19 mouse cellular contexts compared by ENCODE assay signal in genomic region chr11:121542471-121542870, GRCm38 (mm10). TPM values are rescaled to one million over a fixed set of nuclear protein-coding genes. Genes with fewer than 3 reads are reported as not detected.
A peak's percentile ranks its signal among the peaks of the same experiment; 100 is the strongest.
DNase-seq lines count a peak whose midpoint lies in the region; ATAC-seq lines count a peak whose summit lies in the region.
"Had no signal": no experiment of that assay in that cellular context is flagged by ENCODE, and none has a peak within 500 bp of the region (broad histone marks: within the 10 kb centered on the region; RNA-seq: fewer than 3 reads in every experiment).

No protein-coding gene starts in this region.

- H3K4me3 ChIP-seq in forebrain, embryonic 10.5 days, result no peak overlapping the region
- H3K4me3 ChIP-seq in forebrain, embryonic 15.5 days, result no peak overlapping the region
- no peak overlapping the region for H3K4me3 ChIP-seq in liver, embryonic 13.5 days (replicated peaks)
- H3K4me3 ChIP-seq: embryonic facial prominence, embryonic 12.5 days; heart, embryonic 10.5 days; heart, embryonic 15.5 days; hindbrain, embryonic 13.5 days had no signal

- 89% methylated on average over 4 of the region's 4 CpGs for WGBS in forebrain, embryonic 10.5 days
- WGBS in forebrain, embryonic 15.5 days, result 94% methylated on average over 4 of the region's 4 CpGs
- 82% methylated on average over 4 of the region's 4 CpGs for WGBS in liver, embryonic 13.5 days (ENCODE audit: insufficient replicate concordance)

- no peak overlapping the region for H3K4me2 ChIP-seq in forebrain, embryonic 15.5 days (replicated peaks)
- H3K4me2 ChIP-seq in liver, embryonic 13.5 days, result no peak overlapping the region; the same call in 1 of the 2 replicates
- H3K4me2 ChIP-seq: embryonic facial prominence, embryonic 12.5 days; heart, embryonic 15.5 days; hindbrain, embryonic 13.5 days had no signal

- peaks cover 26% of the 10 kb centered on the region for H3K36me3 ChIP-seq in forebrain, embryonic 10.5 days (replicated peaks)
- no peaks in the 10 kb centered on the region for H3K36me3 ChIP-seq in forebrain, embryonic 15.5 days
- H3K36me3 ChIP-seq in liver, embryonic 13.5 days, result peaks cover 24% of the 10 kb centered on the region
- H3K36me3 ChIP-seq: heart, embryonic 15.5 days had no signal

- no peak overlapping the region for H3K9ac ChIP-seq in forebrain, embryonic 15.5 days (replicated peaks)
- peak overlapping the region; percentile 69 for H3K9ac ChIP-seq in liver, embryonic 13.5 days
- H3K9ac ChIP-seq: embryonic facial prominence, embryonic 12.5 days; heart, embryonic 15.5 days; hindbrain, embryonic 13.5 days had no signal

- no peaks in the 10 kb centered on the region for H3K9me3 ChIP-seq in forebrain, embryonic 10.5 days
- H3K9me3 ChIP-seq in forebrain, embryonic 15.5 days, result no peaks in the 10 kb centered on the region
- no peaks in the 10 kb centered on the region for H3K9me3 ChIP-seq in liver, embryonic 13.5 days (replicated peaks)
- H3K9me3 ChIP-seq: embryonic facial prominence, embryonic 12.5 days; heart, embryonic 10.5 days; heart, embryonic 15.5 days; hindbrain, embryonic 13.5 days had no signal

- no peaks in the 10 kb centered on the region for H3K4me1 ChIP-seq in forebrain, embryonic 10.5 days
- H3K4me1 ChIP-seq in forebrain, embryonic 15.5 days, result no peaks in the 10 kb centered on the region
- H3K4me1 ChIP-seq in liver, embryonic 13.5 days (replicated peaks), result peaks cover 60% of the 10 kb centered on the region
- H3K4me1 ChIP-seq: hindbrain, embryonic 13.5 days had no signal

- H3K27me3 ChIP-seq in forebrain, embryonic 10.5 days (ENCODE audit: poor library complexity, severe bottlenecking), result no peaks in the 10 kb centered on the region
- no peaks in the 10 kb centered on the region for H3K27me3 ChIP-seq in forebrain, embryonic 15.5 days
- H3K27me3 ChIP-seq in liver, embryonic 13.5 days, result no peaks in the 10 kb centered on the region
- H3K27me3 ChIP-seq: embryonic facial prominence, embryonic 12.5 days; heart, embryonic 15.5 days; hindbrain, embryonic 13.5 days had no signal

- no peak for ATAC-seq in forebrain, embryonic 15.5 days (replicated peaks)
- ATAC-seq in liver, embryonic 13.5 days (ENCODE audit: low read depth), result no peak
- no peak for ATAC-seq in cerebellum, adult (ENCODE audit: insufficient number of reproducible peaks, low FRiP score, low TSS enrichment)
- ATAC-seq: forebrain, embryonic 14.5 days; hindbrain, postnatal 0 days had no signal

- DNase-seq in forebrain, embryonic 10.5 days (ENCODE audit: extremely low spot score, low spot score), result no peak
- DNase-seq in liver, embryonic 13.5 days, result no peak
- no peak for DNase-seq in liver
- DNase-seq in adrenal gland, postnatal 10 days, result peak; percentile 67
- peak; percentile 43 to 70 for DNase-seq in adrenal gland, postnatal 36 days
- DNase-seq in urinary bladder, postnatal 36 days (ENCODE audit: low spot score in 2 of 2), result no peak
- DNase-seq: cerebellum, postnatal 10 days; gastrocnemius, postnatal 36 days; heart, adult 11 months; heart, postnatal 14 days had no signal

- 0 out of 2 replicates have a peak overlapping the region, but pooled peaks have one; percentile 40 for H3K27ac ChIP-seq in forebrain, embryonic 10.5 days
- H3K27ac ChIP-seq in forebrain, embryonic 15.5 days (replicated peaks), result no peak overlapping the region
- H3K27ac ChIP-seq in liver, embryonic 13.5 days, result peak overlapping the region; percentile 97
- H3K27ac ChIP-seq: embryonic facial prominence, embryonic 12.5 days; heart, embryonic 15.5 days; hindbrain, embryonic 13.5 days; hindbrain, postnatal 0 days had no signal

RNA-seq across cellular contexts. Expression of gene Zfp750, which starts 23.3 kb away (rescaled TPM):
- polyA plus RNA-seq in forebrain, embryonic 10.5 days (2016; fragmentation: Nextera tagmentation; extraction: Ambion mirVana), result 0.49 and 0.69 TPM in 2 replicates
- 0.41 and 0.45 TPM in 2 replicates for polyA plus RNA-seq in forebrain, embryonic 15.5 days (2015; fragmentation: Nextera tagmentation; extraction: Ambion mirVana)
- polyA plus RNA-seq in liver, embryonic 13.5 days (2015; fragmentation: Nextera tagmentation; extraction: Ambion mirVana), result 0.22 and 0.30 TPM in 2 replicates
- 1 to 10 TPM in 1 of 2 experiments, under 1 TPM in 1; 0.91 to 2.7 TPM for total RNA-seq in adrenal gland, postnatal 10 days (2021)
- under 1 TPM in 1 of 2 experiments, not detected in 1; 0.40 TPM for total RNA-seq in adrenal gland, postnatal 36 days (2021)
- total RNA-seq: heart, postnatal 14 days; hematopoietic stem cell, adult 5-6 weeks had no signal

Comparison
In these comparisons a context has a peak if more than half of its experiments do, and no peak if none do; other contexts are left out.
1. DNase-seq: peak in adrenal gland, postnatal 10 days (single experiment) and adrenal gland, postnatal 36 days (2 of 2); none in forebrain, embryonic 10.5 days (single experiment), liver, embryonic 13.5 days (single experiment), liver (single experiment) and urinary bladder, postnatal 36 days (0 of 2).